Mouse (Mus musculus) adrenal gland, postnatal 10 days (tissue): ENCODE measurements around the gene Cd3d. TPM values are rescaled to one million over a fixed set of nuclear protein-coding genes. Genes with fewer than 3 reads are reported as not detected.

Source experiments
- DNase-seq: peaks from one replicate; pipeline ENCODE4 v3.0.0; 2021; ENCODE audit warnings: mixed read lengths
- total RNA-seq, 2 experiments: library from RNA; stranded (reverse); gene quantifications; 2 replicates each; pipeline ENCODE4 v1.2.3; 2021

Gene Cd3d
- total RNA-seq, 2 experiments from 2014 or later: 3.0 to 3.1 TPM

GRCm38 (mm10) chr9:44993268-44993667 lies 11.7 kb downstream of the Cd3d start:
- DNase-seq: peak; percentile 5

- no peak for DNase-seq
Measured at GRCm38 (mm10) chr9:44994962-44995361, 13.4 kb downstream of the Cd3d start.

GRCm38 (mm10) chr9:44996590-44996989 lies 15.0 kb downstream of the Cd3d start:
- no peak for DNase-seq

- DNase-seq: no peak
Measured at GRCm38 (mm10) chr9:44998138-44998537, 16.6 kb downstream of the Cd3d start.

GRCm38 (mm10) chr9:44999171-44999570 lies 17.6 kb downstream of the Cd3d start:
- DNase-seq: peak; percentile 4

- DNase-seq: no peak
Measured at GRCm38 (mm10) chr9:44999776-45000175, 18.2 kb downstream of the Cd3d start.

GRCm38 (mm10) chr9:45000249-45000648 lies 18.7 kb downstream of the Cd3d start:
- no peak for DNase-seq

- no peak for DNase-seq
Measured at GRCm38 (mm10) chr9:45007404-45007803, 25.8 kb downstream of the Cd3d start.

GRCm38 (mm10) chr9:45008342-45008741 lies 26.8 kb downstream of the Cd3d start:
- DNase-seq: no peak

GRCm38 (mm10) chr9:45009180-45010078 lies 27.8 kb downstream of the Cd3d start, which contains the start of gene Cd3e:
Cd3e (minus strand) TSS chr9:45009627.
- no peak for DNase-seq

- DNase-seq: peak; percentile 20
Measured at GRCm38 (mm10) chr9:45010461-45010860, 28.9 kb downstream of the Cd3d start.

GRCm38 (mm10) chr9:45011291-45011690 lies 29.7 kb downstream of the Cd3d start:
- no peak for DNase-seq

GRCm38 (mm10) chr9:45014879-45015278 lies 33.3 kb downstream of the Cd3d start:
- no peak for DNase-seq

- DNase-seq: no peak
Measured at GRCm38 (mm10) chr9:45015841-45016240, 34.3 kb downstream of the Cd3d start.

- no peak for DNase-seq
Measured at GRCm38 (mm10) chr9:45018031-45018430, 36.4 kb downstream of the Cd3d start.

- DNase-seq: peak; percentile 78
Measured at GRCm38 (mm10) chr9:45022800-45023199, 41.2 kb downstream of the Cd3d start.

- DNase-seq: no peak
Measured at GRCm38 (mm10) chr9:45023638-45024037, 42.1 kb downstream of the Cd3d start.

GRCm38 (mm10) chr9:45024187-45024586 lies 42.6 kb downstream of the Cd3d start:
- no peak for DNase-seq

- DNase-seq: no peak
Measured at GRCm38 (mm10) chr9:45027376-45027775, 45.8 kb downstream of the Cd3d start.

- DNase-seq: no peak
Measured at GRCm38 (mm10) chr9:45030341-45030740, 48.8 kb downstream of the Cd3d start.

GRCm38 (mm10) chr9:45032261-45032660 lies 50.7 kb downstream of the Cd3d start:
- DNase-seq: no peak

- no peak for DNase-seq
Measured at GRCm38 (mm10) chr9:45034526-45034925, 52.9 kb downstream of the Cd3d start.
